In genomic region chr4:131915821-131916328, GRCm38 (mm10) we compare ENCODE assay signal across 9 mouse cellular contexts. TPM values are rescaled to one million over a fixed set of nuclear protein-coding genes. Genes with fewer than 3 reads are reported as not detected.
A peak's percentile ranks its signal among the peaks of the same experiment; 100 is the strongest.
DNase-seq lines count a peak whose midpoint lies in the region; ATAC-seq and TF ChIP-seq lines count a peak whose summit lies in the region.
"Had no signal": no experiment of that assay in that cellular context is flagged by ENCODE, and none has a peak within 500 bp of the region (broad histone marks: within the 10 kb centered on the region; RNA-seq: fewer than 3 reads in every experiment).

No protein-coding gene starts in this region.

- no peak for ATAC-seq in heart, embryonic 14.5 days (ENCODE audit: insufficient number of reproducible peaks, insufficient read depth, low FRiP score, low read depth)
- ATAC-seq in forebrain, embryonic 13.5 days: no peak
- no peak for ATAC-seq in limb, embryonic 13.5 days (ENCODE audit: low FRiP score, low read depth)

- TF ChIP-seq EP300 in ES-Bruce4 (IDR thresholded peaks at IDR 0.05; ENCODE audit: insufficient read depth, low read depth, low read length): no peak

- no peaks in the 10 kb centered on the region for H3K9me3 ChIP-seq in heart, embryonic 14.5 days (ENCODE audit: control insufficient read depth, low read length)
- no peaks in the 10 kb centered on the region for H3K9me3 ChIP-seq in ES-Bruce4 (replicated peaks; ENCODE audit: control insufficient read depth, insufficient read depth, low read length, poor library complexity, severe bottlenecking)
- no peaks in the 10 kb centered on the region for H3K9me3 ChIP-seq in forebrain, embryonic 13.5 days (replicated peaks)
- H3K9me3 ChIP-seq in limb, embryonic 13.5 days: no peaks in the 10 kb centered on the region

- DNase-seq in heart, adult 8-10 months (ENCODE audit: low spot score): no peak
- DNase-seq in B cell, adult 2 months: no peak
- no peak for DNase-seq in thymus, postnatal 10 days (ENCODE audit: low spot score in 2 of 2)
- no peak for DNase-seq in thymus, postnatal 4 days

- H3K27me3 ChIP-seq in heart, embryonic 14.5 days (ENCODE audit: control insufficient read depth, insufficient read depth, low read length): peaks cover 21% of the 10 kb centered on the region
- no peaks in the 10 kb centered on the region for H3K27me3 ChIP-seq in ES-Bruce4 (ENCODE audit: control insufficient read depth, insufficient read depth, low read length, poor library complexity, severe bottlenecking)
- peaks cover 93% of the 10 kb centered on the region for H3K27me3 ChIP-seq in forebrain, embryonic 13.5 days
- H3K27me3 ChIP-seq in limb, embryonic 13.5 days: peaks cover 36% of the 10 kb centered on the region
- H3K27me3 ChIP-seq: CH12.LX had no signal

- no peak overlapping the region for H3K27ac ChIP-seq in heart, embryonic 14.5 days (replicated peaks in 1 of 2; ENCODE audit: control insufficient read depth in 1 of 2, insufficient read depth in 1 of 2, low read depth in 2 of 2, low read length in 2 of 2)
- H3K27ac ChIP-seq in ES-Bruce4 (ENCODE audit: insufficient read depth, low read length): no peak overlapping the region
- H3K27ac ChIP-seq in forebrain, embryonic 13.5 days: no peak overlapping the region
- H3K27ac ChIP-seq in limb, embryonic 13.5 days: peak overlapping the region; percentile 10; the same call in 1 of the 2 replicates

- no peaks in the 10 kb centered on the region for H3K36me3 ChIP-seq in heart, embryonic 14.5 days (ENCODE audit: control insufficient read depth, insufficient read depth, low read length)
- H3K36me3 ChIP-seq in ES-Bruce4 (ENCODE audit: control insufficient read depth, insufficient read depth, low read length, poor library complexity, severe bottlenecking): no peaks in the 10 kb centered on the region
- no peaks in the 10 kb centered on the region for H3K36me3 ChIP-seq in forebrain, embryonic 13.5 days (ENCODE audit: poor library complexity, severe bottlenecking)
- H3K36me3 ChIP-seq in limb, embryonic 13.5 days: no peaks in the 10 kb centered on the region

- H3K9ac ChIP-seq in heart, embryonic 14.5 days (ENCODE audit: low read length): peak overlapping the region; percentile 69
- peak overlapping the region; percentile 55; the same call in 1 of the 2 replicates for H3K9ac ChIP-seq in ES-Bruce4 (ENCODE audit: low read depth, poor library complexity, severe bottlenecking)
- H3K9ac ChIP-seq in forebrain, embryonic 13.5 days: no peak overlapping the region
- peak overlapping the region; percentile 43; the same call in 1 of the 2 replicates for H3K9ac ChIP-seq in limb, embryonic 13.5 days

- no peak for TF ChIP-seq CTCF in ES-Bruce4 (IDR thresholded peaks at IDR 0.05; ENCODE audit: low read depth, low read length)

- no peak overlapping the region for H3K4me3 ChIP-seq in heart, embryonic 14.5 days (ENCODE audit: control insufficient read depth in 1 of 2, insufficient read depth in 1 of 2, low read depth in 1 of 2, low read length in 2 of 2)
- peak overlapping the region; percentile 25 for H3K4me3 ChIP-seq in ES-Bruce4 (ENCODE audit: low read depth, low read length)
- H3K4me3 ChIP-seq in forebrain, embryonic 13.5 days: peak overlapping the region; percentile 29; the same call in 1 of the 2 replicates
- H3K4me3 ChIP-seq in limb, embryonic 13.5 days: peak overlapping the region; percentile 33

- 33% methylated on average over 13 of the region's 13 CpGs for WGBS in heart, embryonic 14.5 days
- 21% methylated on average over 13 of the region's 13 CpGs for WGBS in forebrain, embryonic 13.5 days
- 24% methylated on average over 13 of the region's 13 CpGs for whole genome bisulfite sequencing in limb, embryonic 13.5 days

- H3K4me1 ChIP-seq in heart, embryonic 14.5 days (ENCODE audit: control insufficient read depth in 2 of 2, insufficient read depth in 2 of 2, low read length in 2 of 2): peaks cover 36 to 57% of the 10 kb centered on the region in 2 experiments
- H3K4me1 ChIP-seq in ES-Bruce4 (ENCODE audit: control insufficient read depth, insufficient read depth, low read length): peaks cover 3% of the 10 kb centered on the region
- H3K4me1 ChIP-seq in forebrain, embryonic 13.5 days: peaks cover 28% of the 10 kb centered on the region
- peaks cover 77% of the 10 kb centered on the region for H3K4me1 ChIP-seq in limb, embryonic 13.5 days

- peak overlapping the region; percentile 77 for H3K4me2 ChIP-seq in heart, embryonic 14.5 days (ENCODE audit: low read length)
- H3K4me2 ChIP-seq in forebrain, embryonic 13.5 days: peak overlapping the region; percentile 60; the same call in 1 of the 2 replicates
- peak overlapping the region; percentile 63 for H3K4me2 ChIP-seq in limb, embryonic 13.5 days (replicated peaks)

- no peak for TF ChIP-seq POLR2A in ES-Bruce4 (IDR thresholded peaks at IDR 0.05; ENCODE audit: insufficient read depth, low read length)

RNA-seq across cellular contexts. Expression of gene Tmem200b, which starts 5.7 kb away (rescaled TPM):
- polyA plus RNA-seq in heart, embryonic 14.5 days (2014; fragmentation: Nextera tagmentation; extraction: Ambion mirVana): 3.6 and 4.3 TPM in 2 replicates
- 1 to 10 TPM; 4.3 to 6.5 (median 5.1) TPM for total RNA-seq in heart, adult 8-10 months (2022)
- polyA plus RNA-seq in ES-Bruce4 (2011; ENCODE audit: insufficient read depth, insufficient read length, low read depth, missing spikeins): not detected in 2 replicates
- not detected in 2 replicates for polyA plus RNA-seq in forebrain, embryonic 13.5 days (2015; fragmentation: Nextera tagmentation; extraction: Ambion mirVana)
- polyA plus RNA-seq in limb, embryonic 13.5 days (2015; fragmentation: Nextera tagmentation; extraction: Ambion mirVana): 2.5 and 2.6 TPM in 2 replicates
- total RNA-seq: CH12.LX had no signal

RNA-seq across cellular contexts. Expression of gene Srsf4, which starts 42.5 kb away (rescaled TPM):
- 63.6 and 69.1 TPM in 2 replicates for polyA plus RNA-seq in heart, embryonic 14.5 days (2014; fragmentation: Nextera tagmentation; extraction: Ambion mirVana)
- total RNA-seq in heart, adult 8-10 months (2022): 10 to 100 TPM; 28.6 to 34.4 (median 32.5) TPM
- 71.4 and 74.5 TPM in 2 replicates for polyA plus RNA-seq in ES-Bruce4 (2011; ENCODE audit: insufficient read depth, insufficient read length, low read depth, missing spikeins)
- 166 and 168 TPM in 2 replicates for polyA plus RNA-seq in forebrain, embryonic 13.5 days (2015; fragmentation: Nextera tagmentation; extraction: Ambion mirVana)
- 123 and 129 TPM in 2 replicates for polyA plus RNA-seq in limb, embryonic 13.5 days (2015; fragmentation: Nextera tagmentation; extraction: Ambion mirVana)

Comparison
In these comparisons a context has a peak if more than half of its experiments do, and no peak if none do; other contexts are left out.
1. H3K4me3 ChIP-seq: peak in ES-Bruce4 (single experiment), forebrain, embryonic 13.5 days (single experiment) and limb, embryonic 13.5 days (single experiment); none in heart, embryonic 14.5 days (0 of 2).
2. Peak in every context shown above with its lines, with median percentiles within 50 percentile points of each other: H3K4me2 ChIP-seq.